Mouse (Mus musculus) ES-E14 (cell line): ENCODE measurements at regions not wholly inside any gene's neighbourhood (a gene's known extent, or its start where the extent isn't known, plus 50 kb on each side); places are given as distances from the start of the nearest gene placed in this dataset.

Experiments
- DNase-seq: peaks from one replicate; pipeline ENCODE4 v3.0.0-alpha.2; 2013; ENCODE audit warnings: low read depth, low spot score
- H3K27ac ChIP-seq: 2 replicates; pipeline ENCODE4 v1.5.1; 2012; ENCODE audit warnings: low read depth, mild to moderate bottlenecking, low read length, moderate library complexity, mixed read lengths; ENCODE audit not compliant: poor library complexity, insufficient read depth, severe bottlenecking
- H3K36me3 ChIP-seq: 2 replicates; pipeline ENCODE4 v1.6.1; 2012; ENCODE audit warnings: mild to moderate bottlenecking, low read length, moderate library complexity, mixed read lengths; ENCODE audit not compliant: control insufficient read depth, poor library complexity, insufficient read depth, severe bottlenecking
- H3K4me1 ChIP-seq, 2 experiments: fragments of 150-350 bp in 1 of 2; sonication (generic) in 1 of 2; 2 replicates each; pipeline ENCODE4 v1.6.1; 2012; ENCODE audit warnings: low read length in 2 of 2, mild to moderate bottlenecking in 1 of 2, mixed read lengths in 1 of 2; ENCODE audit not compliant: control insufficient read depth in 2 of 2, insufficient read depth in 2 of 2, poor library complexity in 1 of 2
- H3K4me3 ChIP-seq, 2 experiments: fragments of 150-350 bp in 1 of 2; sonication (generic) in 1 of 2; 2 replicates each; pipeline ENCODE4 v1.5.1; 2012; ENCODE audit warnings: low read length in 2 of 2, low read depth in 1 of 2, mild to moderate bottlenecking in 1 of 2, mixed read lengths in 1 of 2; ENCODE audit not compliant: insufficient read depth in 1 of 2, poor library complexity in 1 of 2, severe bottlenecking in 1 of 2
- H3K9ac ChIP-seq: 2 replicates; pipeline ENCODE4 v1.6.1; 2012; ENCODE audit warnings: low read depth, mild to moderate bottlenecking, low read length, mixed read lengths; ENCODE audit not compliant: poor library complexity, insufficient read depth, severe bottlenecking
- H3K9me3 ChIP-seq: fragments of 150-350 bp; sonication (generic); 2 replicates; pipeline ENCODE4 v1.6.1; 2012; ENCODE audit warnings: low read depth, mild to moderate bottlenecking, low read length; ENCODE audit not compliant: control insufficient read depth, insufficient read depth
- CHD2 ChIP-seq: IDR thresholded peaks from 2 replicates; pipeline ENCODE4 v1.6.1; 2014; ENCODE audit warnings: mild to moderate bottlenecking, low read depth, low read length, inconsistent platforms
- HCFC1 ChIP-seq: IDR thresholded peaks from 2 replicates; pipeline ENCODE4 v1.6.1; 2012; ENCODE audit warnings: low read length, inconsistent platforms, borderline replicate concordance; ENCODE audit not compliant: insufficient read depth
- MAFK ChIP-seq: IDR thresholded peaks from 2 replicates; pipeline ENCODE4 v1.6.1; 2014; ENCODE audit warnings: mild to moderate bottlenecking, low read depth, low read length, inconsistent platforms; ENCODE audit not compliant: insufficient read depth
- ZC3H11A ChIP-seq: IDR thresholded peaks from 2 replicates; pipeline ENCODE4 v1.6.1; 2012; ENCODE audit warnings: low read depth, mild to moderate bottlenecking, inconsistent platforms, low read length, borderline replicate concordance
- ZNF384 ChIP-seq: IDR thresholded peaks from 2 replicates; pipeline ENCODE4 v1.6.1; 2012; ENCODE audit warnings: low read depth, low read length, inconsistent platforms
- in situ Hi-C, 2 experiments: fragments of 600-800 bp; cut with MboI; formaldehyde crosslinking; loops; one replicate each; pipeline ENCODE4 v1.15.1; 2025; ENCODE audit warnings: low sequenced_read_pairs in 2 of 2, inconsistent platforms in 1 of 2; ENCODE audit not compliant: unreplicated experiment in 2 of 2

- TF ChIP-seq ZC3H11A (no peak), HCFC1 (no peak), CHD2 (no peak), MAFK (no peak), ZNF384 (no peak)
- DNase-seq: no peak
- no peaks in the 10 kb centered on the region for H3K9me3 ChIP-seq
- no peaks in the 10 kb centered on the region for H3K4me1 ChIP-seq
- H3K4me3 ChIP-seq: no peak overlapping the region
- no peak overlapping the region for H3K9ac ChIP-seq
- no peak overlapping the region for H3K27ac ChIP-seq
- in situ Hi-C loops: no loop called here
- H3K36me3 ChIP-seq: no peaks in the 10 kb centered on the region
Observed at GRCm38 (mm10) chr11:44136024-44136423, 235.0 kb upstream of the Adra1b start.

- no peak overlapping the region for H3K27ac ChIP-seq
- TF ChIP-seq CHD2 (no peak), ZC3H11A (no peak), HCFC1 (no peak), ZNF384 (no peak), MAFK (no peak)
- H3K4me1 ChIP-seq: no peaks in the 10 kb centered on the region
- in situ Hi-C loops: no loop called here
- H3K9me3 ChIP-seq: no peaks in the 10 kb centered on the region
- no peak for DNase-seq
- H3K36me3 ChIP-seq: no peaks in the 10 kb centered on the region
- H3K4me3 ChIP-seq: no peak overlapping the region
- no peak overlapping the region for H3K9ac ChIP-seq
Observed at GRCm38 (mm10) chr11:44142996-44143395, 242.0 kb upstream of the Adra1b start.

GRCm38 (mm10) chr11:44144477-44144876, 243.5 kb upstream of the Adra1b start:
- Histone ChIP-seq H3K27ac (no peak overlapping the region), H3K9ac (no peak overlapping the region), H3K4me3 (no peak overlapping the region), H3K36me3 (no peaks in the 10 kb centered on the region), H3K4me1 (no peaks in the 10 kb centered on the region), H3K9me3 (no peaks in the 10 kb centered on the region)
- no peak for DNase-seq
- no peak for TF ChIP-seq ZC3H11A
- no peak for TF ChIP-seq ZNF384
- TF ChIP-seq CHD2: no peak
- no peak for TF ChIP-seq MAFK
- TF ChIP-seq HCFC1: no peak
- in situ Hi-C loops: no loop called here

- Histone ChIP-seq H3K4me3 (no peak overlapping the region), H3K9ac (no peak overlapping the region), H3K9me3 (no peaks in the 10 kb centered on the region), H3K27ac (no peak overlapping the region), H3K36me3 (no peaks in the 10 kb centered on the region), H3K4me1 (no peaks in the 10 kb centered on the region)
- in situ Hi-C loops: no loop called here
- no peak for DNase-seq
- TF ChIP-seq ZNF384 (no peak), ZC3H11A (no peak)
Observed at GRCm38 (mm10) chr11:44146419-44146818, 245.4 kb upstream of the Adra1b start.

- H3K27ac ChIP-seq: no peak overlapping the region
- in situ Hi-C loops: no loop called here
- H3K9ac ChIP-seq: no peak overlapping the region
- DNase-seq: no peak
- no peak overlapping the region for H3K4me3 ChIP-seq
- no peaks in the 10 kb centered on the region for H3K36me3 ChIP-seq
- no peaks in the 10 kb centered on the region for H3K9me3 ChIP-seq
- TF ChIP-seq ZNF384 (no peak), ZC3H11A (no peak), CHD2 (no peak), HCFC1 (no peak), MAFK (no peak)
- no peaks in the 10 kb centered on the region for H3K4me1 ChIP-seq
Observed at GRCm38 (mm10) chr11:44153576-44153975, 246.3 kb upstream of the Il12b start.
